Mouse (Mus musculus) spleen, postnatal 36 days (tissue): ENCODE results near the gene Rabif.
"Not testable (repeated sequence)": the region's sequence is repeated elsewhere in the genome, so short reads cannot be mapped to it uniquely, and the experiment has no call there.

Source experiments
- DNase-seq, 2 experiments: peaks; one replicate each; pipeline ENCODE4 v3.0.0; 2022; ENCODE audit warnings: low spot score in 2 of 2, mixed read lengths in 1 of 2

The Rabif gene

GRCm38 (mm10) chr1:134494428-134495215 lies at the start of gene Rabif:
Gene Rabif (plus strand): TSS chr1:134494648.
- DNase-seq = peak; percentile 99 to 100

GRCm38 (mm10) chr1:134445418-134445817 lies 49.0 kb upstream of the Rabif start:
- DNase-seq = no peak

- DNase-seq = not testable (repeated sequence)
Measured at GRCm38 (mm10) chr1:134448537-134448936, 45.9 kb upstream of the Rabif start.

GRCm38 (mm10) chr1:134450201-134450600 lies 44.2 kb upstream of the Rabif start:
- no peak for DNase-seq

GRCm38 (mm10) chr1:134450986-134451385 lies 43.5 kb upstream of the Rabif start:
- DNase-seq = peak; percentile 36 to 54

- peak; percentile 93 to 94 for DNase-seq
Measured at GRCm38 (mm10) chr1:134454904-134455824, 39.3 kb upstream of the Rabif start, which contains the start of gene Klhl12. Gene Klhl12 (plus strand): TSS chr1:134455531.

- no peak for DNase-seq
Measured at GRCm38 (mm10) chr1:134456060-134456459, 38.4 kb upstream of the Rabif start.

- DNase-seq = no peak
Measured at GRCm38 (mm10) chr1:134458139-134458727, 36.2 kb upstream of the Rabif start.

- DNase-seq = peak; percentile 2 to 43
Measured at GRCm38 (mm10) chr1:134460294-134461284, 33.9 kb upstream of the Rabif start.

- DNase-seq = peak in 1 of 2 experiments; percentile 12
Measured at GRCm38 (mm10) chr1:134484623-134485022, 9.8 kb upstream of the Rabif start.

GRCm38 (mm10) chr1:134490903-134491801 lies 3.3 kb upstream of the Rabif start:
- no peak for DNase-seq

GRCm38 (mm10) chr1:134492276-134492675 lies 2.2 kb upstream of the Rabif start:
- no peak for DNase-seq

- DNase-seq = no peak
Measured at GRCm38 (mm10) chr1:134493496-134493895, 952 bp upstream of the Rabif start.

- DNase-seq = no peak
Measured at GRCm38 (mm10) chr1:134493956-134494355, 492 bp upstream of the Rabif start.

GRCm38 (mm10) chr1:134495216-134495539 lies 730 bp downstream of the Rabif start:
- no peak for DNase-seq

- no peak for DNase-seq
Measured at GRCm38 (mm10) chr1:134495991-134496390, 1.5 kb downstream of the Rabif start.

- no peak for DNase-seq
Measured at GRCm38 (mm10) chr1:134500916-134501315, 6.5 kb downstream of the Rabif start.

- no peak for DNase-seq
Measured at GRCm38 (mm10) chr1:134506201-134506600, 11.8 kb downstream of the Rabif start.

- DNase-seq = no peak
Measured at GRCm38 (mm10) chr1:134510018-134510417, 15.6 kb downstream of the Rabif start.

GRCm38 (mm10) chr1:134512183-134512582 lies 17.7 kb downstream of the Rabif start:
- no peak for DNase-seq
